Mouse (Mus musculus): ENCODE results near the gene Tmem52. TPM values are rescaled to one million over a fixed set of nuclear protein-coding genes. Genes with fewer than 3 reads are reported as not detected.

Gene Tmem52
- total and polyA plus RNA-seq, 3 experiments = not detected

- H3K27me3 ChIP-seq (ENCODE audit: control insufficient read depth in 1 of 2, insufficient read depth in 2 of 2, low read length in 2 of 2) = no peaks in the 10 kb centered on the region
- H3K4me3 ChIP-seq (ENCODE audit: control insufficient read depth in 1 of 2, insufficient read depth in 1 of 2, low read depth in 2 of 2, low read length in 2 of 2) = no peak overlapping the region
- TF ChIP-seq TBP (IDR thresholded peaks at IDR 0.05; ENCODE audit: low read depth, low read length) (no peak), MYC (IDR thresholded peaks at IDR 0.05; ENCODE audit: low read depth, low read length) (0 out of 2 replicates have a peak, but pooled peaks have one; percentile 39), EP300 (IDR thresholded peaks at IDR 0.05; ENCODE audit: low read depth in 1 of 2, low read length in 2 of 2) (no peak), CTCF (IDR thresholded peaks at IDR 0.05 in 2 of 3, conservative IDR thresholded peaks at IDR 0.05 in 1 of 3; ENCODE audit: control insufficient read depth in 1 of 3, insufficient read depth in 1 of 3, low read depth in 2 of 3, low read length in 3 of 3, poor library complexity in 1 of 3, severe bottlenecking in 1 of 3) (no peak), POLR2AphosphoS5 (IDR thresholded peaks at IDR 0.05; ENCODE audit: borderline replicate concordance, low read depth, low read length) (no peak), MXI1 (IDR thresholded peaks at IDR 0.05; ENCODE audit: low read depth, low read length) (0 out of 2 replicates have a peak, but pooled peaks have one; percentile 16), MAZ (IDR thresholded peaks at IDR 0.05; ENCODE audit: low read depth, low read length) (peak; percentile 38; the same call in 1 of the 2 replicates), ELF1 (IDR thresholded peaks at IDR 0.05; ENCODE audit: low read depth, low read length) (no peak), USF1 (IDR thresholded peaks at IDR 0.05; ENCODE audit: low read depth, low read length) (peak; percentile 52; the same call in 1 of the 2 replicates), HCFC1 (IDR thresholded peaks at IDR 0.05; ENCODE audit: low read depth, low read length) (0 out of 2 replicates have a peak, but pooled peaks have one; percentile 47)
- peaks cover 0 to 36% of the 10 kb centered on the region in 2 experiments; a peak in 2 of 4 replicates for H3K36me3 ChIP-seq (ENCODE audit: control insufficient read depth in 1 of 2, insufficient read depth in 2 of 2, low read length in 2 of 2)
- peaks cover 15 to 45% of the 10 kb centered on the region in 2 experiments for H3K4me1 ChIP-seq (ENCODE audit: control insufficient read depth in 1 of 2, insufficient read depth in 2 of 2, low read length in 2 of 2)
- H3K9me3 ChIP-seq (replicated peaks; ENCODE audit: insufficient read depth, low read length) = no peaks in the 10 kb centered on the region
- peak; percentile 52 for DNase-seq (ENCODE audit: low read depth, low spot score)
- H3K79me2 ChIP-seq (ENCODE audit: control insufficient read depth, insufficient read depth, low read length, poor library complexity) = peaks cover 16% of the 10 kb centered on the region
- H3K9ac ChIP-seq (ENCODE audit: control insufficient read depth, low read depth, low read length, poor library complexity, severe bottlenecking) = peak overlapping the region; percentile 40
- H3K27ac ChIP-seq (ENCODE audit: control insufficient read depth, low read depth, low read length) = peak overlapping the region; percentile 82
Measured at GRCm38 (mm10) chr4:155487746-155488145, 18.8 kb downstream of the Tmem52 start.

- H3K4me1 ChIP-seq (ENCODE audit: control insufficient read depth in 1 of 2, insufficient read depth in 2 of 2, low read length in 2 of 2) = peaks cover 19 to 41% of the 10 kb centered on the region in 2 experiments
- H3K27me3 ChIP-seq (ENCODE audit: control insufficient read depth in 1 of 2, insufficient read depth in 2 of 2, low read length in 2 of 2) = no peaks in the 10 kb centered on the region
- H3K9ac ChIP-seq (ENCODE audit: control insufficient read depth, low read depth, low read length, poor library complexity, severe bottlenecking) = peak overlapping the region; percentile 40
- H3K4me3 ChIP-seq (ENCODE audit: control insufficient read depth in 1 of 2, insufficient read depth in 1 of 2, low read depth in 2 of 2, low read length in 2 of 2) = no peak overlapping the region
- peaks cover 21% of the 10 kb centered on the region for H3K79me2 ChIP-seq (ENCODE audit: control insufficient read depth, insufficient read depth, low read length, poor library complexity)
- no peak for TF ChIP-seq MYB (IDR thresholded peaks at IDR 0.05; ENCODE audit: low read depth, low read length)
- 0 out of 2 replicates have a peak, but pooled peaks have one; percentile 1 for TF ChIP-seq TCF12 (IDR thresholded peaks at IDR 0.05; ENCODE audit: low read depth, low read length)
- no peak for TF ChIP-seq RCOR1 (IDR thresholded peaks at IDR 0.05; ENCODE audit: low read depth, low read length)
- TF ChIP-seq NRF1 (IDR thresholded peaks at IDR 0.05; ENCODE audit: insufficient read depth, low read depth, low read length, poor library complexity, severe bottlenecking) = no peak
- TF ChIP-seq JUND (IDR thresholded peaks at IDR 0.05; ENCODE audit: low read depth, low read length) = no peak
- no peak for TF ChIP-seq BHLHE40 (IDR thresholded peaks at IDR 0.05; ENCODE audit: borderline replicate concordance, low read depth, low read length)
- no peak for TF ChIP-seq MXI1 (IDR thresholded peaks at IDR 0.05; ENCODE audit: low read depth, low read length)
- TF ChIP-seq GABPA (IDR thresholded peaks at IDR 0.05; ENCODE audit: low read depth, low read length) = no peak
- TF ChIP-seq USF1 (IDR thresholded peaks at IDR 0.05; ENCODE audit: low read depth, low read length) = no peak
- 0 out of 2 replicates have a peak, but pooled peaks have one; percentile 9 for TF ChIP-seq ETS1 (IDR thresholded peaks at IDR 0.05; ENCODE audit: low read depth, low read length)
- no peak for TF ChIP-seq UBTF (IDR thresholded peaks at IDR 0.05; ENCODE audit: borderline replicate concordance, insufficient read depth, low read depth, low read length)
- TF ChIP-seq ZMIZ1 (IDR thresholded peaks at IDR 0.05; ENCODE audit: low read depth, low read length) = no peak
- TF ChIP-seq RAD21 (IDR thresholded peaks at IDR 0.05; ENCODE audit: low read depth, low read length) = no peak
- TF ChIP-seq KAT2A (conservative IDR thresholded peaks at IDR 0.05; ENCODE audit: low read depth, low read length) = no peak
- peak; percentile 39; the same call in 1 of the 2 replicates for TF ChIP-seq GATA1 (IDR thresholded peaks at IDR 0.05; ENCODE audit: low read depth, low read length)
- TF ChIP-seq MAFK (IDR thresholded peaks at IDR 0.05; ENCODE audit: borderline replicate concordance, low read depth, low read length) = no peak
- no peak for TF ChIP-seq MAZ (IDR thresholded peaks at IDR 0.05; ENCODE audit: low read depth, low read length)
- 0 out of 2 replicates have a peak, but pooled peaks have one; percentile 13 for TF ChIP-seq MYC (IDR thresholded peaks at IDR 0.05; ENCODE audit: low read depth, low read length)
- TF ChIP-seq TAL1 (IDR thresholded peaks at IDR 0.05; ENCODE audit: low read length) = no peak
- no peak for TF ChIP-seq ZC3H11A (IDR thresholded peaks at IDR 0.05; ENCODE audit: low read depth, low read length)
- TF ChIP-seq SMC3 (IDR thresholded peaks at IDR 0.05; ENCODE audit: low read depth, low read length) = no peak
- DNase-seq (ENCODE audit: low read depth, low spot score) = peak; percentile 75
- H3K27ac ChIP-seq (ENCODE audit: control insufficient read depth, low read depth, low read length) = peak overlapping the region; percentile 82
- H3K9me3 ChIP-seq (replicated peaks; ENCODE audit: insufficient read depth, low read length) = no peaks in the 10 kb centered on the region
- peaks cover 0 to 42% of the 10 kb centered on the region in 2 experiments; a peak in 2 of 4 replicates for H3K36me3 ChIP-seq (ENCODE audit: control insufficient read depth in 1 of 2, insufficient read depth in 2 of 2, low read length in 2 of 2)
Measured at GRCm38 (mm10) chr4:155488232-155489025, 19.5 kb downstream of the Tmem52 start.

Measured in MEL (cell line).